Mouse (Mus musculus): Measurements from ENCODE around the gene Mrpl39. TPM values are rescaled to one million over a fixed set of nuclear protein-coding genes. Genes with fewer than 3 reads are reported as not detected.

The Mrpl39 gene
- total RNA-seq (2021): 10 to 100 TPM; 26.7 to 30.2 TPM
- long read RNA-seq, experiment 1, transcript Mrpl39-201 (10 exons, 2,294 nt): major isoform, 63 of 74 reads
- long read RNA-seq, experiment 1, partial matches to known transcripts: 4 of 74 reads
- long read RNA-seq, experiment 1, other reads (novel, unspliced or antisense): 7 of 74 reads
- long read RNA-seq, experiment 2, transcript Mrpl39-201 (10 exons, 2,294 nt): major isoform, 76 of 83 reads
- long read RNA-seq, experiment 2, partial matches to known transcripts: 3 of 83 reads
- long read RNA-seq, experiment 2, other reads (novel, unspliced or antisense): 4 of 83 reads

DNA sequence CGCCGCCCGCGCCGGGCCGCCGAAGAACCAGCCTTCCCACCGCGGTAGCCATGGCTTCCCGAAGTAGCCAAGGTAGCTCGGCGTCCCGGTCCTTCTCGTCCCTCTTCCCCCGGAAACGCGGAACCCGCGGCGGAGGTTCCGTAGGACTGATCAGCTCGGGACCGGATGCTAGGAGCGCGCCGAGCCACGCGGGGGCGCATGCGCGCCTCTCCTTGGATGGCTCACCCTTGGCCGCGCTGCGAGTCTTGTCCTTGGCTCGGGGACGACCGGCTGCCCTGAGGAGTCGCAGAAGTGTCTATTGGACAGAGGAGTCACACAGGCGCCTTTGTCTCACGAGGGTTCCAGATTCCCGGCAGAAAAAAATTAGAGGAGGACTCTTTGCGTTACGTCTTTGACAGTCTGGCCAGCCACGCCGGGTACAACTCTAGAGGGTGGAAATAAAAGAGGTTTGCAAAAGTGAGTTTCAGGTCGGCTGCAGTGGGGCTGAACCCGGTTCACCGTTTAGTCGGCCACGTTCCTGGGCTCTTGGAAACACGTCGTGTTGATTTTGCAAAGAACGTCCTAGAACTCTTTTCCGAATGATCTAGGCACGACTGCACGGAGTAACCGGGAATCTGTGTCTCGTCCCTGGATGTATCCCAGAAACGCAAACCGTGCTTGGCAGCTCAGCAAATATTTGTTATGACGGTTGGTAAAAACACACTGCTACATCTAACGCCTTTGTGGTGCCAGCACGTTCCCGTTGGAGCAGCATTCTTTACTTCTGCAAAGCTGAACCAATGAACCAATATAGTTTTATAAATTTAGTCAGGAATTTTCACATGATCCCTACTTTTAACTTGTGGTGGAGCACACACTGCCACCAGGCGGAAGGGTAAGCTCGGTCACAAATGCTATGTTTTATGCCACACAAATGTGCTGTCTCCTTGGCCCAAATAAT lies at the start of gene Mrpl39:
Mrpl39 (minus strand) TSS at position 577 of the 940 bp plus-strand sequence.
- DNase-seq (ENCODE audit: low spot score in 2 of 2): peak; percentile 94 to 96

DNA sequence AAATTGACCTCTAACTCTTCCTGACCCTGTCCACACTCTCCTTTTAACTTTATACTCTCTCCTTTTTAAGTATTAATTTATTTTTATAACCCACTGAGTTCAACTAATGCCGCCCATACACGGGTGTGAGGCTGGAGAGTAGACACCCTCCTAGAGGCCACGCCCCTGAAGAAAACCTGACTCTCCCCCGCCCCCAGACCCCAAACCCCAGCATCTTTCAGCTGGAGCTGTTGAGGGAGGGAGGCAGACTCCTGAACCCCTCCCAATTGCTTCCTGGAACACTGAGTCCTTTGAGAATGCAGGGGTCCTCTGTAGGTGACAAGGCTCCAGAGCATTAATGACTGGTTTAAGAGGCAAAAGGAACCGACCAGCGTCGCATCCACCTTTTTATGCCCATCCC lies 49.4 kb upstream of the Mrpl39 start:
- DNase-seq (ENCODE audit: low spot score in 2 of 2): no peak

DNA sequence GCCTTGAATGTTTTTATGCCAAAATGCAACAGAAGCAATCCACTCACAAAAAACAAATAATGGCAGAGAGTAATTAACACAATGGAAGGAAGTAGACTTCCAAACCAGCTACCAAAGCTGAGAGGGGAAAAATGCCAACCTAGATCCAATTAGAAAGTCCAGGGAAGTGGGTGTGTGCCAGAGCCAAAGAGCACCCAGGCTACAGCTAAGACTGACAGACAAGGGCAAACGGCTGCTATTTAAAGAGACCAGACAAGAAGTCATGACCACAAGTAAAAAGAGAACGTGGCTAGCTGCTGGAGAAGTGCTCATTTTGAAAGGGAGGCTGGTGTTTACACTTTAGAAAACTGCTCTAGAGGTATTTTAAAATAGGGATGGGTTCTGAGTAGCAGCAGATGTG lies 47.7 kb upstream of the Mrpl39 start:
- DNase-seq (ENCODE audit: low spot score in 2 of 2): no peak

DNA sequence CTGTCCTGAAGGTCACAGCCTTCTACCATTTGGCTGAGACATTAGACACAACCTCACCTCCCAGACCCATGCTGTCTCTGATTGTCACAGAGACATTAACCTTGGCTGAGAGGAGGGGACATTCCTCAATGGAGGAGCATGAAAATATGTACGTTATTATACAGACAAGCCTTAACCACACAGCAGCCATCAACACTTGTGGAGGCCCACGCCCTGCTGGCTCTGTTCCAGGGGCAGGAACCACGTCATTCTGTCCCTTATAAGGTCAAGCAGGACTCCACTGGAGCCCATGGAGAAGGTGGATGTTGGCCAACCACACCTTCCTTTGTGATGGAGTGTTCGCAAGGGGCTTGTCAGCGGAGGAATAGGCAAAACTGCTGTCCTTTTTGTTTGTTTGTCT lies 44.2 kb upstream of the Mrpl39 start:
- no peak for DNase-seq (ENCODE audit: low spot score in 2 of 2)

DNA sequence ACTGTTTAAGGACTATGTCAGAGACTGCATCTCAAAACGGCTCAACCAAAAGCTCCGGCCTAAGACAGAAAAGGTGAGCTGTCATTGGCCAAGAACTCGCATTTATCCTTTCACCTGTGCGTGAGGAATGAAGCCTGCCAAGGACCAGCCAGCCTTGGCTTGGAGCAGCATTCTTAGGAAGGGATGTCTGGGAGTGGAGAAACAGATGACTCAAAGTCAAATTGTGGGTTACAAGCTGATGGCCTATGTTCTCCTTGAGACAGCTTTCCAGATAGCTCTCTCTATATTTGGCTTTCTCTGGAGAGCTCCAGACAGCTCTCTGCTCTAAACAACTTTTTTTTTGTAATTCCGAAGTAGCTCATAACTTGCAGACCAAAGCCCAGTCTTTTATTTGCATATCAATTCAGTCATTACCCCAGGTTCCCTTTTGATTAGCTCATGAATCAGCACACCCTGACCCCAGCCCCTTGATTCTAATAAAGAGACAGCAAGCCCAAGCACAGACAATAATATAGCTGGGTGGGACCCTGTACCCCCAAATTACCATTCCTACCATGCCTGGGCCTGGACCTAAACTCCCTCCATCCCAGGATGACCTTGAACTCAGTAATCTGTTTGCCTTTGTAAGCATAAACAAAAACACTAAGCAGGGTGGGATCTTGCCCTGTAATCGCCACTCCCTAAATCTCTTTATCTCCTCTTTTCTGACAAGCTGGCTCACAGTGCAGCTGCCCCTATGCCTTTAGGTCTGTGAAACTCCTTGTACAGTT lies 43.5 kb upstream of the Mrpl39 start:
- no peak for DNase-seq (ENCODE audit: low spot score in 2 of 2)

DNA sequence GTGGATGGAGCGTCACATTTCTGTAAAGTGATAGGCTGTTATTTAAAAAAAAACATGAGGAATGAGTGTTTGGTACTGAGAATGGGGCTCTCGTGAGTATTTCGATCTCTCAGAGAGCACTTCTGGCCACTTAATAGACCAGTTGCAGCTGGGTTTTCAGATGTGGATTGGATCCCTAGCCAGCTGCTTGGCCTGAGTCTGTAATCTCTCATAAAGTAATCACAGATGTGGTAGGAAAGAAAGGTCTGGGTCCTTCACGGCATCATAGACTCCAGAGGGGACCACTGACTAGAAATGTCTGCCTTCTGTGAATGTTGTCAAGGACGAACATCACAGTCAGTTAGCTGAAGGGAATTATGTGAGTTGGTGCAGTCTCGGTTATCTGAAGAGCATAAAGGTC lies 42.9 kb upstream of the Mrpl39 start:
- no peak for DNase-seq (ENCODE audit: low spot score in 2 of 2)

DNA sequence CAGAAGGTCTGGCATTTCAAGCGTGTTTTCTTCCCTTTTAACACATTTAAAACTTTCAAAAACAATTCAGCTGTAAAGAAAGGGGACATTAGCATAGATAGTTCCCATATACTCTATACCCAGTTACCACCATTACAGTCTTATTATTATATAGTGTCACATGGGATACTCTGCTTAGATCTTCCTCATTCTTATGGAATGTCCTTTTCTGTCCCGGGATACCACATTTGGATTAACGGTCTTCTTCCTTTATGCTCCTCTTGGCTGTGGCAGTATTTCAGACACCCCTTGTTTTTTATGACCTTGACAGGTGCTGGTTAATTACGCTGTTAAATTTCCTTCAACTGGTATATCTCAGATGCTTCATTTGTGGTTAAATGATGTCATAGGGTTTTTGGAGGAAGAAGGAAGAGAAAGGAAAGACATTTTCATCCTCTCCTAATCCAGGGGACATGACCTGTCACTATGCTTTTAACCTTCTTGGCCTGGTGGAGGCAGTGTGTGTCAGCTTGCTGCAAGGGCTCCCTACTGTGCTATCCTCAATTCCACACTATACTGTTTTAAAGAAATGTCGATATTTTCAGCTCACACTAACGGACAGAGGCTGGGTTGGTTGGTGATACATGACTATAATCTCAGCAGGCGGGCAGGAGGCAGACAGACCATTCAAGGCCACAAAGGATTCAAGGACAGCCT lies 40.7 kb upstream of the Mrpl39 start:
- no peak for DNase-seq (ENCODE audit: low spot score in 2 of 2)

DNA sequence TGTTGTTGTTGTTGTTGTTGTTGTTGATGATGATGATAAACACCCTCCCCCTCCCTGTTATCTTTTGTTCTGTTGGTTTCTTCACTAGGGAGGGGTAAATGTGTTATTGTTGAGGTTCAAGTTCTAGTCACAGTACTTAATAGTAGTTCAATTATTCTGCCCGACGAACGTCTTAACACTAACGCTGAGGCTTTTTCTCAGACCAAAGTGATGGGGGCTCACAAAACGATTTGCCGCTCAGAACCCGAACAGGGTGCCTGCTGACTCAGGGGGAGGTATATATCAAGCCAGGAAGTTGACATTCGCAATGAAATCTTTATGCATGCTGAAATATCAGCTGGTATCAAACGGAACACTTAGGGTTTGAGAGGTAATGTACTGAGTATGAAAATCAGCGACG lies 39.8 kb upstream of the Mrpl39 start:
- no peak for DNase-seq (ENCODE audit: low spot score in 2 of 2)

DNA sequence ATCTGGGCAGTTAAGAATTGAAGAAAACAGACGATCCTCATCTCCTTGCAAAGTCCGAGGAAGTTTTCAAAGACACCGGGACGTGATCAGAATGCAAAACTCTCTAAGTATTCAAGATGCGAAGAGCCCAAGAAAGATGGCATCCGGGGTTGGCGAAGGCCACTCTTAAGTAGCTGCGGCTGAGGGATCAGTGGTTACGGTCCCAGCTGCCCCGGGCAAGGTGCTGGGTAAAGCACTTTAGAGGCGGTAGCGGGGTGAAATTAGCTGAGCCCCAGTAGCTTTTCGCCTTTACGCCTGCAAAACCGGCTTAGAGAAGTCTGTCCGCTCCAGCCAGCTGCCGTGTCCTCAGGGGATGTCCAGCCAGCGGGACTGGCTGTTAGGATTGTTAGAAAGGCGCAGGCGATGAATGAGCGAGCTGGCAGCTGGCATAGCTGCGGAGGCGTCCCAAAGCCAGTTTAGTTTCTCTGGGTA lies 39.3 kb upstream of the Mrpl39 start:
- peak in 1 of 2 experiments; percentile 52 for DNase-seq (ENCODE audit: low spot score in 2 of 2)

DNA sequence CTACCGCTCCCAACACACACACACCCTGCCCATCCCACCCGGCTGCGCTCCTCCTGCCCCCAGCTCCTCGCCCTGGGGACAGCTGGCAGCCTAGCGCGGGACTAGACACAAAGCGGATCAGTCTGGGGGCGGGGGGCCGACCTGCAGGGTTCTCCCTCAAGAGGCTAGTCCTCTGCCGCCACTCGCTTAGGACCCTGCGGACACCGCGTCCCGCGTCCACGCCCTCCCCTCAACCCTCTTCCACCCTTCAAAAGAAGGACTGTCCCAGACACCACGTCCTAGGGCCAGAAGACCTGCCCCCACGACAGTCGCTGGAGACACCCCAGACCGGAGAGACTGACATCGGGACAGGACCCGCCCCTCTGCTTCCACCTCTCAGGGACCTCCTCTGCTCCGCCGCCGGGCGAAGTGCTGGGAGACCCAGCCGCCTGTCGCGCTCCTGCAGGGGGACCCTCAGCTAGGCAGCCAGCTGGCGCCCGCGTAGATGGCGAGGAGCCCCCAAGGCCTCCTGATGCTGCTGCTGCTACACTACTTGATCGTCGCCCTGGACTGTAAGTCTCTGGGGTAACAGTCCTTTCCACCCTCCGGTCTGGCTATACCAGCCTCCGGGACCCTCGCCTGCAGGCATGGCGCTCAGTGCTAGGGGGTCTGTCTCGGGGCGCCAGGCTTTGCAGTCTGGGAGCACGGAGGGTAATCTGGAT lies 38.6 kb upstream of the Mrpl39 start, which contains the start of gene Jam2:
Jam2 (plus strand) TSS at position 121 of the 701 bp plus-strand sequence.
- peak; percentile 36 to 63 for DNase-seq (ENCODE audit: low spot score in 2 of 2)

DNA sequence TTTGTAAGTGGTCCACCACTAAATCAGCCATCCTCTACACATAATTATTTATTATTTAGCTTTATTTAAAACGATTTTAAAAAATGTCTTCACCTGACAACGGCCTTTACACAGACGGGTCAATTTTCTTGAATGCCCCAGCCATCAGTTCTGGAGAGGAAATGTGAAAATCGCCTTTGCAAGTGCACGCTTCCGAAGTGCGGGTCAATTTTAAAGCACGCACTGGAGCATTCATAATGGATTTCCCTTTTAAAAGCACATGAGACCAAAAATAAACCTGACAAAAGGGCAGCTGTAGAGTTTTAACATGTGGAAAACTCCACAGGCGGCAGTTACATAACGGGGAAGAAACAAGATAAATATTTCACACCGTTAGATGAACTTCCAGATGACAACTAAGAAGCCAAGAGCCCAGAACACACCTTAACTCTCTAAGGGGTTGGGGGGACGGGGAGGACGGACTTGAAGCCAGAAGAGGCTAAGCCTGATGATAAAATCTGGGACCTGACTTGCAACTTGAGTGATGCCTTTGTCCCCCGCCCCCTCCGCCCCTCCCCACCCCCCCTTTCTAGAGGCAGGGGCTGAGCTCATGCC lies 37.8 kb upstream of the Mrpl39 start:
- DNase-seq (ENCODE audit: low spot score in 2 of 2): no peak

DNA sequence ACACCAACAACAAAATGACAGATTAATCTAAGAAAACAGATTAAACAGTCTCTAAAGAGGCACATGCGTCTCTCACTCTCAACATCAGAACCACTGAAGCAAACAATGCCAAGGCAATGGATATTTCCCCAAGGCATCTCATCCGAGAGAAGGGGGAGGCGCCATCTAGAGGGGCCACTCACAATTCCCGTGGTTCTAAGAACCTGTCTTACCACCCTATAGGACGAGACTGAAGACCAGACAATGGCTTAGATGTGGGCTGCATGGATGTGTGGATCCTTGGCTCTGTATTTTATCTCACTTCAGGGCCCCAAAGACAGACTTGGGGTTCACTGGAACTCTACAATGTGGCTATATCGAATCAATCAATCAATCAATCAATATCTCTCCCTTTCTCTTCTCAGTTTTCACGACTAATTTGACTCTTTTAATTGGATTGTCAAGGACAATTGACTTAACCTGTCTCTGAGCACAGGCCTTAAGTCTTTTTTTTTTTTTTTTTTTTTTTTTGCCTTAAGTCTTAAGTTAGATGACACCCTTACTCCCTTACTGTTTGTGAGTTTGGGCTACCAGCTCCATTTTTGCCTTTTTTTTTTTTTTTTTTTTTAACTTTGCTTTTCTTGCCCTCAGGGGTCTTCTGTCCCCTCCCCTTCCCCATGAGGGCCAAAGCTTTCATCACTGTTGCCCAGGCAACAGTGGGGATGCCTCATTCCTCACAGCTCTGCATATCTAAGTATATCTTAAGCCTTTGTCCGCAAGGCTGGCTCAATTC lies 37.1 kb upstream of the Mrpl39 start:
- DNase-seq (ENCODE audit: low spot score in 2 of 2): no peak

DNA sequence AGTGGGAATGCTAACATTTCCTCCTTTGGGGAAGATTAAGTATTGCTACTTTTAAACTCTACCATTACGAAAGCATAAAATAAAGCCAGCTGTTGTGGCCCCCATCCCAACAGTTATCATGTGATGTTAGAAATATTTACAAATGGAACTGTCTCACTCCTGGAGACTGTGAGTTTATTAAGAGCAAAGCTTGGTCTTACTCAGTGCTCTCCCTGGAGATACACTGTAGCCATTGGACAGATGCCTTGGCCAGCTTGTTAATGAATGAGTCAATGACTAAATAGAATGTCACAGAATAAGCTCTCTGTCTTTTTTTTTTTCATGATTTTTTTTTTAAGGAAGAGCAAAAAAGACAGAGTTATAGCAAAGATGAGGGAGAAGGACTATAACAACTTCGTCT lies 35.9 kb upstream of the Mrpl39 start:
- peak in 1 of 2 experiments; percentile 43 for DNase-seq (ENCODE audit: low spot score in 2 of 2)

DNA sequence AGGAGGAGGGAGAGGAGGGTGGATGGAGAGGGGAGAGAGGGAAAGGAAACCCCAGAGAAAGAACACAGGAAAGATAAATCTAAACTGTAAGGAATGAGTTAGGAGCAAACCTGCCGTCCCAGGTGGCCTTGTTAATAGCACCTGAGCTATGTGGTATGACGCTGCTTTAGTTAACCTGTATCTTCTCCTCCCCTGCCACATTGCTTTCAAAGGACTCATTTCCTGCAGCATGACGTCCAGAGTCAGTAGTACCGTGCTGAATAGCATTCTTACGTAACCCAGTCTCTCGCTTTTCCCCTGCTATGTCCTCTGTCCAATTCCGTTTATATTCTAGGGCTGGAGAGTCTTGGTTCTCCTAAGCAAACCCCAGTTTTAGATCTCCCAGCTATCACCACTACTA lies 35.3 kb upstream of the Mrpl39 start:
- no peak for DNase-seq (ENCODE audit: low spot score in 2 of 2)

DNA sequence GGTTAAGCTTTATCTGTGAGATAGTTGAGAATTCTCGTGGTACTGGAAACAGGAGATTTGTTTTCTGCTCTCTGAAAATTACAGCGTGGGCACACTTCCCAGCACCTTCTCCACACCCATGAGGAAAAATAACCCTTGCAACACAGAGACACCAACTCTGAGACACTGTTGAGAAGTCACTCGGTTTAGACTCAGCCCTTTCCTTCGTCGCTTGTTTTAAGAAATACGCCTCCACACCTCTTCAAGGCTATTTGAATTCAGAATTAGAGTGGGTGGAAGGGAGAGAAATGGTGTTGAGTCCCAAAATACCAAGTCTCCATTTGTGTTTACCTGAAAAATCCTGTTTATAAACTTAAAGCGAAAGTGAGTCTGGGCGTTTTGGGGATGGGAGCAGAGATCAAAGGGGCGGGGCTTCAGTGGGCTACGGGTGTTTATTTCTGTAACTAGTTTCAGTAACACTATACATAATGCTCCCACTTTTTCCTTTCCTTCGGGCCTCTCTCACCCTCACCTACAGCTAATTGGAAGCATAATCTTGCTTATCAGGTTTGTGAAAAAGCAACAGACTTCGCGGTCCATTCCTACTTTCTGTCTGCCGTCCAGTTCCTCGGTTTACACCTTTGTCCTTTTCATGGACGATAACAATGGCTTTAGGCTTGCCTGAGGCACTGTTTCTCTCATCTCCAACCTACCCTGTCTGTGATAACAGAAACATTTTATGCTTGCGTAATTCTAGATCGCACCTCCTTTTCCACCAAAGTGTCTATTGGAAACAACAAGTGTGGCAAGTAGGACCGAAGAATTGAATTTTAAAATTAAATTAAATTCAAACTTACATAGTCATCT lies 34.3 kb upstream of the Mrpl39 start:
- DNase-seq (ENCODE audit: low spot score in 2 of 2): no peak

DNA sequence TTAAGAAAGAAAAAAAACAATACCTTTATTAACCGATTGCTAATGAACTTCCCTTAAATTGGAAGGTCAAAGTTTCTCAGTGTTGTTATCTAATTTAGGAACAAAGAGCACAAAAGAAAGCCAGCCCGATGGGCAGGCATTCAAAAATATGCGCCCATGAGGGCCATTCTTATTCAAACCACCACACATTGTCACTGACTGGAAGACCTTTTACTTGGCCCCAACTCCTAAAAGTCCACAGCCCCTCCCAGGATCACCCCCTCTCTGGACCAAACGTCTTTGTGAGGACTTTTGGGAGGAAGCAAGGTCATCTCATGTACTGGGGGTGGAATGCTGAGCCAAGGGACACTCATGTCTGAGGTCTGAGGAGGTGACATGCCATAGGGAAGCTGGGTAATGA lies 33.6 kb upstream of the Mrpl39 start:
- DNase-seq (ENCODE audit: low spot score in 2 of 2): no peak

DNA sequence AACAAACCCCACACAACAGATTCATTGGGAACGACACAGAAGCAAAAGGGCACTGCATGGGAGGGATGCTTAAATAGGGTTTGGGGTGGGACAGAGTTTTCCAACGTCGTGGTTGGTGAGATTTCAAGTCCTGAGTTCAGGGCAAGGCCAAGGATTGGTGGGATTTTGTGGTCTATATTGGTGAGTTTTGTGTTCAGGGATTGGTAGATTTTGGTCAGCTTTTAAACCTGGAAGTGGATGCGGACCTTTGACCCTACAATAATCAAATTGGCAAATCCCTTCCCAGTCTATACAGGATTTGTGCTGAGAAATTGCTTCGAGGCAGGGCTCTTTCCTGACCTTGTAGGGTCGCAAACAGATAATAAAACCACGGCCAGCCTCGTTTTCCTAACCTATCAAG lies 32.4 kb upstream of the Mrpl39 start:
- no peak for DNase-seq (ENCODE audit: low spot score in 2 of 2)

DNA sequence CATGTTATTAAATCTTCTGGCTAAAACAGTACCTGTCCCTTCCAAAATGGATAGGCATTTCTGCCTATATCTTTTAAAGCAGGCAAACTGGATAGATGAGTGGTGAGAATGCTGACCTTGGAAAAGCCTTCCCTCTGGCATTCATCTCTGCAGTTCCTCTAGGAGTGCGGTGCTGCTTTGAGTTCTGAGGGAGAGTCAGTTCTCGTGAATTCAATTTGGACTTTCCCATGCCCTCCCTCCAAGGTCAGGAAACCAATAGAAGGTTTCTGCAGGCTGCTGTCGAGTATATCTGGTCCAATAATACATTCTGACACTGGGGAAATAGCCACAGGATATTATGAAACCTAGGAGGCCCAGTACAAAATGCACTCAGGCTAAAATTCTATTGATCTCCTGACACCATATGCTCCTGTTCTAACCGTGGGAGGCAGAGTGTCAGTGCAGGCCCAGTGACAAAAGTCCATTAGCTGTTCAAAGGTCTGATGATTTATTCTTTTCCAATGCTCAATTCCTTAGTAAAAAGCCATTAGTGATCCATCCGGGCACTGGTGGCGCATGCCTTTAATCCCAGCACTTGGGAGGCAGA lies 10.3 kb upstream of the Mrpl39 start:
- DNase-seq (ENCODE audit: low spot score in 2 of 2): no peak

Data from gastrocnemius, postnatal 4 days (tissue).